Mouse (Mus musculus) liver, embryonic 14.5 days (tissue): Measurements from ENCODE around the gene Ppp2ca. TPM values are rescaled to one million over a fixed set of nuclear protein-coding genes. Genes with fewer than 3 reads are reported as not detected.
A peak's percentile ranks its signal among the peaks of the same experiment; 100 is the strongest.

Source experiments
- ATAC-seq: fragments of 200-750 bp; cut with Nextera tagmentation; 2 replicates; pipeline ENCODE4 v1.8.0; 2017; ENCODE audit warnings: moderate number of reproducible peaks, mild to moderate bottlenecking, moderate library complexity; ENCODE audit not compliant: insufficient read depth
- DNase-seq, 3 experiments: peaks; one replicate each; pipeline ENCODE4 v3.0.0-alpha.2; 2012 to 2013; ENCODE audit warnings: low read depth in 3 of 3, low spot score in 3 of 3
- H3K27ac ChIP-seq: fragments of 300-500 bp; sonication (generic); 2 replicates; pipeline ENCODE4 v1.5.1; 2014; ENCODE audit warnings: moderate library complexity, mild to moderate bottlenecking, control low read depth, inconsistent platforms
- H3K27me3 ChIP-seq: fragments of 300-500 bp; sonication (generic); 2 replicates; pipeline ENCODE4 v1.6.1; 2014; ENCODE audit warnings: mild to moderate bottlenecking, low read length, moderate library complexity; ENCODE audit not compliant: control insufficient read depth, insufficient read depth
- H3K36me3 ChIP-seq: fragments of 300-500 bp; sonication (generic); replicated peaks from 2 replicates; pipeline ENCODE4 v1.6.1; 2014; ENCODE audit warnings: low read depth; ENCODE audit not compliant: control insufficient read depth, insufficient read depth
- H3K4me1 ChIP-seq, 2 experiments: fragments of 200-500 bp in 1 of 2; fragments of 300-500 bp in 1 of 2; sonication (generic) in 1 of 2; replicated peaks; 2 replicates each; pipeline ENCODE4 v1.6.1; 2012 to 2014; ENCODE audit warnings: antibody characterized with exemption in 1 of 2, inconsistent platforms in 1 of 2, low read length in 1 of 2; ENCODE audit not compliant: control insufficient read depth in 2 of 2, insufficient read depth in 2 of 2
- H3K4me2 ChIP-seq: fragments of 300-500 bp; sonication (generic); 2 replicates; pipeline ENCODE4 v1.6.1; 2014; ENCODE audit warnings: low read depth, mild to moderate bottlenecking, control low read depth, moderate library complexity
- H3K4me3 ChIP-seq, 2 experiments: fragments of 200-500 bp in 1 of 2; fragments of 300-500 bp in 1 of 2; sonication (generic) in 1 of 2; 2 replicates each; pipeline ENCODE4 v1.5.1; 2012 to 2014; ENCODE audit warnings: low read depth in 2 of 2, low read length in 2 of 2, mild to moderate bottlenecking in 2 of 2, control low read depth in 1 of 2, inconsistent platforms in 1 of 2, moderate library complexity in 1 of 2; ENCODE audit not compliant: insufficient read depth in 1 of 2
- H3K9ac ChIP-seq: fragments of 300-500 bp; sonication (generic); replicated peaks from 2 replicates; pipeline ENCODE4 v1.6.1; 2014; ENCODE audit warnings: mild to moderate bottlenecking, control low read depth, moderate library complexity
- H3K9me3 ChIP-seq: fragments of 300-500 bp; sonication (generic); 2 replicates; pipeline ENCODE4 v1.6.1; 2016; ENCODE audit warnings: low read length, mixed read lengths; ENCODE audit not compliant: control insufficient read depth
- CTCF ChIP-seq: IDR thresholded peaks from 2 replicates; pipeline ENCODE4 v1.5.1; 2016; ENCODE audit warnings: antibody characterized with exemption, low read depth, control low read depth
- EP300 ChIP-seq: IDR thresholded peaks from 2 replicates; pipeline ENCODE4 v1.6.1; 2016; ENCODE audit warnings: antibody characterized with exemption, low read depth
- WGBS: fragments of 180-500 bp; shearing (Covaris S2); extraction: QIAGEN DNeasy Blood & Tissue Kit; methylation state at CpG from one replicate; pipeline ENCODE4 v1.1.7; 2014; ENCODE audit not compliant: insufficient replicate concordance; 5-methylcytosine and 5-hydroxymethylcytosine counted together
- microRNA-seq: library from miRNA; unstranded; fragments of <30 nt; microRNA quantifications from one replicate; pipeline ENCODE4, GENCODE M21; 2016
- polyA plus RNA-seq, 2 experiments: library from polyadenylated mRNA; depleted of rRNA in 1 of 2; stranded (reverse) in 1 of 2; unstranded in 1 of 2; fragments of >200 nt; fragmentation: Nextera tagmentation in 1 of 2; extraction: Ambion mirVana in 1 of 2; gene quantifications; 2 replicates each; pipeline versions ENCODE4 v1.2.1 to v1.2.3; 2012 to 2014

Ppp2ca gene
- polyA plus RNA-seq, 2 experiments = 24.0 to 37.5 TPM

DNA sequence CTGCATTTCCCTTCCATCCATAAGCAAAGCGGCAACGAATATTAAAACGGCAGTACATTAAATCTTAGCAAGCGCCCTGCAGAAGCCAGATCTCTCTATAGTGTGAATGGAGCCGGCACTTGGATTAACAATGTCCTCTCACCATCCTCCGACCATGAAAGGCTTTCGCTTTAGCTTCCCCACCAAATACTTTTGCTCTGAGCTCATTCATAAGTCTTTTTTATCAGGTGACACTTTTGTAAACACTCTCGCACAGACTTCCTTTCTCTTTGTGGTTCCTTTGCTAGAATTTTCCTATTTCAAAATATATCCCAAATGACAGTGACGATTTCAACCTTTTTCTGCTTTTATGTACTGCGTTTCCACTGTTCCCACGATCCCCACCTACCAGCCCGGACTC lies 70.0 kb downstream of the Ppp2ca start:
- no peak overlapping the region for H3K27ac ChIP-seq
- peak overlapping the region; percentile 55 for H3K4me2 ChIP-seq
- TF ChIP-seq EP300 (no peak), CTCF (no peak)
- WGBS = 9% methylated on average over 12 of the region's 12 CpGs
- no peak overlapping the region for H3K9ac ChIP-seq
- H3K9me3 ChIP-seq = no peaks in the 10 kb centered on the region
- no peaks in the 10 kb centered on the region for H3K36me3 ChIP-seq
- H3K27me3 ChIP-seq = peaks cover 26% of the 10 kb centered on the region
- no peak for ATAC-seq
- no peak for DNase-seq
- no peaks in the 10 kb centered on the region for H3K4me1 ChIP-seq
- H3K4me3 ChIP-seq = peak overlapping the region; percentile 39 to 48; a peak in 3 of 4 replicates

Small RNAs within 50 kb of the gene (microRNA-seq; reads per million reads assigned to microRNA genes)
- gene Gm24157 (1.3 reads per million), gene Mir3061 (58.8 reads per million, percentile 41 among the genes with 10 or more reads in this experiment)

Other genes with a start within 250 kb of the Ppp2ca start
- 0.63 and 0.77 TPM in 2 replicates for gene Jade2, start 241.0 kb upstream of the Ppp2ca start, polyA plus RNA-seq (2012; rRNA removed)
- 0.42 and 0.46 TPM in 2 replicates for gene Jade2, start 241.0 kb upstream of the Ppp2ca start, polyA plus RNA-seq (2014; fragmentation: Nextera tagmentation; extraction: Ambion mirVana)
- gene Cdkn2aipnl, start 131.0 kb upstream of the Ppp2ca start, polyA plus RNA-seq (2012; rRNA removed) = 19.0 and 20.4 TPM in 2 replicates
- 53.5 and 55.5 TPM in 2 replicates for gene Cdkn2aipnl, start 131.0 kb upstream of the Ppp2ca start, polyA plus RNA-seq (2014; fragmentation: Nextera tagmentation; extraction: Ambion mirVana)
- gene Ube2b, start 97.9 kb upstream of the Ppp2ca start, polyA plus RNA-seq (2012; rRNA removed) = 33.5 and 61.0 TPM in 2 replicates
- gene Ube2b, start 97.9 kb upstream of the Ppp2ca start, polyA plus RNA-seq (2014; fragmentation: Nextera tagmentation; extraction: Ambion mirVana) = 49.5 and 54.8 TPM in 2 replicates
- gene Cdkl3, start 94.5 kb upstream of the Ppp2ca start, polyA plus RNA-seq (2012; rRNA removed) = 0.36 and 0.75 TPM in 2 replicates
- 0.81 and 0.95 TPM in 2 replicates for gene Cdkl3, start 94.5 kb upstream of the Ppp2ca start, polyA plus RNA-seq (2014; fragmentation: Nextera tagmentation; extraction: Ambion mirVana)
- not detected in 2 replicates for gene Olfr1373, start 46.8 kb downstream of the Ppp2ca start, polyA plus RNA-seq (2012; rRNA removed)
- not detected in 2 replicates for gene Olfr1373, start 46.8 kb downstream of the Ppp2ca start, polyA plus RNA-seq (2014; fragmentation: Nextera tagmentation; extraction: Ambion mirVana)
- not detected in 2 replicates for gene Olfr1371, start 115.3 kb downstream of the Ppp2ca start, polyA plus RNA-seq (2012; rRNA removed)
- not detected in 2 replicates for gene Olfr1371, start 115.3 kb downstream of the Ppp2ca start, polyA plus RNA-seq (2014; fragmentation: Nextera tagmentation; extraction: Ambion mirVana)
- gene Skp1a, start 133.3 kb downstream of the Ppp2ca start, polyA plus RNA-seq (2012; rRNA removed) = 32.9 and 55.6 TPM in 2 replicates
- 281 and 285 TPM in 2 replicates for gene Skp1a, start 133.3 kb downstream of the Ppp2ca start, polyA plus RNA-seq (2014; fragmentation: Nextera tagmentation; extraction: Ambion mirVana)
- 1.3 and 1.6 TPM in 2 replicates for gene Tcf7, start 184.3 kb downstream of the Ppp2ca start, polyA plus RNA-seq (2012; rRNA removed)
- gene Tcf7, start 184.3 kb downstream of the Ppp2ca start, polyA plus RNA-seq (2014; fragmentation: Nextera tagmentation; extraction: Ambion mirVana) = 1.8 and 2.0 TPM in 2 replicates